Mouse (Mus musculus): Measurements from ENCODE around the gene Polr2a. TPM values are rescaled to one million over a fixed set of nuclear protein-coding genes. Genes with fewer than 3 reads are reported as not detected.

Polr2a gene
- polyA plus RNA-seq, 3 experiments from 2014 or later, result 27.3 to 28.4 (median 27.7) TPM

DNA sequence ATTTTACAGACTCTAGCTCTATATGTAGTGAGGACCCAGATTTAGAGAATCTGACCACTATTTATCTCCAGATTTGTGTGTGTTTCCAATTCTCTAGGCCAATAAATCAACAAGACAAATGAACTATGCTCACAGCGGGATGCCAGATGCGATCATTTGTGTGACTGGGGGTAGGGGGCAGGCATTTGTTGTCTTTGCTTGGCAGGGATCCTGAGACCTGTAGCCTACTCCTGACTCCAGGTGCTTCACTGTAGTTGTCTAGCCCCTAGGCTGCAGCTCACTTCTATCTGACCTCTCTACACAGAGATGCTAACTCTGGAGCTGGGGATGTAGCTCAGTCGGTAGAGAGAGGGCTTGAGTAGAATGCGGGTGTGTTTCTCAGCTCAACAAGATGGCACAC is 23.4 kb upstream of the Polr2a start:
- ATAC-seq, result no peak

DNA sequence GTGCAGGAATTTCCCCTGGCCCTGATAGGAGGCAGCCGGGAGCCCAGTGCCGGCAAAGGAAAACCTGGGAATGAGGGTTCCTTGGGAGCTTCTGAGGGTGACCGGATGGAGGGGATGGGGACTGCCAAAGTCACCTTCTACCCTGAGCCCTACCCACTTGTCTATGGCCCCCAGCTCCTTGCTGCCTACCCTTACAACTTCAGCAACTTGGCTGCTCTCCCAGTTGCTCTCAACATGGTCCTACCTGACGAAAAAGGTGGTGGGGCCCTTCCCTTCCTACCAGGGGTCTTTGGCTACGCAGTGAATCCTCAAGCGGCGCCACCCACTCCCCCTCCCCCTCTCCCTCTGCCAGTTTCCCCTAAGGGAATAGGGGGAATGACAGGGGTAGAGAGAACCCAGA is 20.5 kb upstream of the Polr2a start:
- ATAC-seq, result no peak

GRCm38 (mm10) chr11:69778258-69778982 is 20.0 kb upstream of the Polr2a start:
- no peak for ATAC-seq

- ATAC-seq, result no peak
Observed at GRCm38 (mm10) chr11:69777504-69778257, 19.2 kb upstream of the Polr2a start.

GRCm38 (mm10) chr11:69776488-69776887 is 18.1 kb upstream of the Polr2a start:
- ATAC-seq, result no peak

- no peak for ATAC-seq
Observed at GRCm38 (mm10) chr11:69775716-69776115, 17.3 kb upstream of the Polr2a start.

DNA sequence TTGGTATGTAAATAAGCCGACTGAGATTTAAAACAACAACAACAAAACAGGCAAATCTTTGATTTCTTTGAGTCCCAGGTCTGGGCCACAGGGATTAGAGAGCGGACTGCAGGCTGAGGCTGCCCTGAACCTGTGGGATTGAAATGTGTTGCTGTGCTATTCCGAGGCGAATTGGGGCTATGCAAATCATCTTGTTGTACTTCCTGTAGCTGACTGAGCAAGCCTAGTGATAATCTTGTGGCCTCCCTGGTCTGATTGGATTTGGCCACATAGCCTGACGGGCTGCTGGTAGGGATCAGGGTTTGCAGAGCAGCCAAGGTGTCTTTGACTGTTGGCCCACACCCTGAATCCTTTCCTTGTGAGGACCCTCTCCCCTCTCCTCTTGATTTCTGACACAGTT is 16.5 kb upstream of the Polr2a start:
- ATAC-seq, result no peak

GRCm38 (mm10) chr11:69767625-69767909 is 9.1 kb upstream of the Polr2a start:
- no peak for ATAC-seq

- no peak for ATAC-seq
Observed at GRCm38 (mm10) chr11:69766872-69767624, 8.6 kb upstream of the Polr2a start.

DNA sequence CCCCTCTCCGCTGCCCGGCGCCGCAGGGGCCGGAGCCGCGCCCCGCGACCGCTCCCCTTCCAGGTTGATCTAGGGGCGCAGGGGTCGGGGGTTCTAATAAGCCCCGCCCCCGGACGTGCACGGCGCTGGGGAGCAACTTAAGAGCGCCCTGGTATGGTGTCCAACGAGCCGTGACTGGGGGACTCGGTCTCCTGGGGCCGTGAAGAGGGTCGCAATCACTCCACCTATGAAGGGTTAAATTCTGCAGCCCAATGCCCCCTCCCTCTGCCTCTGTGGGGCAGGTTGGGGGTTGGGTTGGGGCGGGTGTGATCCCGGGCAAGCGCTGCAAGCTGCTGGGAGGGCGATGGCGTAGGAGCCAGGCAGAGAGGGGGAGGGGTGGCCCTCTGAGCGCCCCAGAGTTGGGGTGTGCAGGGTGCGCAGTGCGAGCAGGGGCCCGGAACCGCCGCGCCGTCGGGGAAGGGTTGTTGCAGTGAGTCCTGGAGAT is 7.7 kb upstream of the Polr2a start:
- ATAC-seq, result peak; percentile 86

DNA sequence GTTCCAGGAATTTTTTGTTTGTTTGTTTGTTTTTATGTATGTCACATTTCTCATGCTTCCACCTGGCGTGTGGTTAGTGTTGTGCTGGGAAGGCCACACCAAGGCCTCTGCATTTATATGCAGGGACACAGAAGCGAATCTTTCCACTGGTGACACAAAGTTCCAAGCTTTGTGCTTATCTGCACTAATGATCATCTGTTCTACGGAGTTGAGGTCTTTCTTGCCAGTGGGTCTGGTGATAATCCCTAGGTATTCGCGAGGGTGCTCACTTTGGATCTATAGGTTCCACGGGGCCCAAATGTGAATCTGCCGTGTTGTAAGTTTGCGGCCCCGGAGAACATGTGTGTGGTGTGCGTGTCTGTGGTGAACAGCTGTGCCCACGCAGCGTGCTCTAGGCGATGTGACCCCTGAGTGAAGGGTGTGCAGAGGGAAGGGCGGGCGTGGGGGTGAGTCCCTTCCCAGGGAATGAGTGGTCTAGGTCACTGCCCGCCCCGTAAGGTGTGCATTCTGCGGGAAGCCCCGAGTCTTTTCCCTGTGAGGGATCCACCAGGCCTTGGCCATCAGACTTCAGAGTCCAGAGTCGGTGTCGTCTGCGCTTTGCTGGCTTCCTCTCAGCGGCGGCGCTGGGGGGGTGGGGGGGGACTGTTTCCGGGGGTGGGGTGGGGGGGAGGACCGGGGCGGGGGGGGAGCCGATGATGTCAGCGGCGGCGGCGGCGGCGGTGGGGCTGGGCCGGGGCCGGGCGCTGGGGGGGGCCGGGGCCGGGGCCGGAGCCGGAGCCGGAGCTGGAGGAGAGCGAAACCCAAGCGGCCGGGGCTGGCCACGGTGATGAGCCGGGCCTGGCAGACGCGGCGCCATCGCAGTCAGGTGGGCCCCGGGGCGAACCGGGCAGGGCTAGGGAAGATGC is 7.0 kb upstream of the Polr2a start, which contains the start of gene Zbtb4:
Zbtb4 (plus strand) TSS at position 692 of the 905 bp plus-strand sequence.
- ATAC-seq, result peak; percentile 39

GRCm38 (mm10) chr11:69763551-69763950 is 5.1 kb upstream of the Polr2a start:
- no peak for ATAC-seq

DNA sequence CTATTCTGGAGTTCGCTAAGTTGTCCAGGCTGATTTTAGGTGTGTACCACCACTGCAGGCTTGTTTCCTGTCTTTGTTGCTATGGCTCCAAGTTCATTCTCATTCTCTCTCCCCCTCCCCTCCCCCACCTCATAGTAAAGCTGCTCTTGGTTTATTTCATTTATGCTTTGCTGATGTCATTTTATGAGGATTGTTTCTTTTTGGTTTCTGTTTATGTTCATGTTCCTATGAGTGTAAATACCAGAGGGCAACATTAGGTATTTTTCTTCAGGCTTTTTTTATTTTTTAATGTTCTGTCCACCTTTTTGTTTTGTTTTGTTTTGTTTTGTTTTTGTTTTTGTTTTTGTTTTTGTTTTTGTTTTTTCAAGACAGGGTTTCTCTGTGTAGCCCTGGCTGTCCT is 3.4 kb upstream of the Polr2a start, which contains the start of gene Slc35g3:
Slc35g3 (minus strand) TSS at position 101 of the 400 bp plus-strand sequence.
- ATAC-seq, result no peak

- ATAC-seq, result no peak
Observed at GRCm38 (mm10) chr11:69760901-69761200, 2.4 kb upstream of the Polr2a start.

DNA sequence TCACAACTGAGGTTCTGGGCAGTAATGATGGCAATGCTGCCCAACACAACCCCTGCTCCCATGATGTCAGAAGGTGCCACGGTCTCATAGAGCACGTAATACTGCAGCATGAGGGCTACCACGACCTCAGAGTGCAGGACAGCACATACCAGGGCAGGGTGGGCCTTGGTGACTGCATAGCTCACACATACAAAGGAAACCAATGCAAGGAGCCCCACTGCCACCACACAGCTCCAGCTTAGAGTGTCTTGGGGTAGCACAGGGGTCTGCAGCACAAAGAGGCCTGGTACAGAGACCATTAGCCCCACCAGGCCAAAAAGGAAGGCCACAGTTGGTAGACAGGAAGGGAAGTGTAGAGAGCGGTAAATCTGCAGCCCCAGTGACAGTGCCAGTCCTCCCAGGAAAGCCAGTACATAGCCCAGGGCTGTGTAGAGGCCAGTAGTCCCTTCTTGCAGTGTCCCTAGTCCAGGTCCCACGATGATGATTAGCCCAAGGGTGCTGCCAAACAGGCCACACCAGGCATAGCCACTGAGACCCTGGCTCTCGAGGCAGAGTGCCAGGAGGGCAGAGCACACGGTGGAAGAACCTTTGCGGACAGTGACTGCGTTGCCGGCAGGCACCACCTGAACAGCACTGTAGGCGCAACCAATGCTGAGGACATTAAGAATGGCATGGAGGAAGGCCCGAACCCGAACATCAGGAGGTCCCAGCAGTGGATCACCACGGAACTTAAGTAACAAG is 1.9 kb upstream of the Polr2a start:
- ATAC-seq, result no peak

GRCm38 (mm10) chr11:69758971-69759721 is 709 bp upstream of the Polr2a start:
- ATAC-seq, result peak; percentile 60

DNA sequence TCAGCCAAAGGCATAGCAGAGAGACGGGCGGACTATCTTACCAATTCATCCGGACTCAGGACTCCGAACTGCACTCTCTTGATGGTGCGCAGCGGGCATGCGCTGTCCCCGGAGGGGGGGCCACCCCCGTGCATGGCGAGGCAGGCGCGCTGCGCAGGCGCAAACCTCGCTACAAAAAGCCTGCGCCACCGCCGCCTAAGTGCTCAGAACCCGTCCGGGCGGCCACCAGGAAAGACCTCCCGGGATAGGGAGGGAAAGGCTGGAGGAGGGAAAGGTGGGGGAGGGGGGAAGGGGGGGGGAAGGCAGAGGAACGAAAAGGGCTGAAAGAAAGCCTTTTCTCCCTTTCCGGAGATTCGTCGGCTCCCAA is 364 bp downstream of the Polr2a start:
- ATAC-seq, result peak; percentile 35

GRCm38 (mm10) chr11:69757303-69758089 is 941 bp downstream of the Polr2a start:
- peak; percentile 23 for ATAC-seq

GRCm38 (mm10) chr11:69754701-69755100 is 3.7 kb downstream of the Polr2a start:
- peak; percentile 15 for ATAC-seq

- ATAC-seq, result no peak
Observed at GRCm38 (mm10) chr11:69754233-69754632, 4.2 kb downstream of the Polr2a start.
